Mouse (Mus musculus) kidney, postnatal 14 days (tissue): ENCODE results near the gene Pced1b.
A peak's percentile ranks its signal among the peaks of the same experiment; 100 is the strongest.
"Not testable (repeated sequence)": the region's sequence is repeated elsewhere in the genome, so short reads cannot be mapped to it uniquely, and the experiment has no call there.

Experiments
- DNase-seq: peaks from one replicate; pipeline ENCODE4 v3.0.0; 2022; ENCODE audit warnings: mixed read lengths

Pced1b gene

DNA sequence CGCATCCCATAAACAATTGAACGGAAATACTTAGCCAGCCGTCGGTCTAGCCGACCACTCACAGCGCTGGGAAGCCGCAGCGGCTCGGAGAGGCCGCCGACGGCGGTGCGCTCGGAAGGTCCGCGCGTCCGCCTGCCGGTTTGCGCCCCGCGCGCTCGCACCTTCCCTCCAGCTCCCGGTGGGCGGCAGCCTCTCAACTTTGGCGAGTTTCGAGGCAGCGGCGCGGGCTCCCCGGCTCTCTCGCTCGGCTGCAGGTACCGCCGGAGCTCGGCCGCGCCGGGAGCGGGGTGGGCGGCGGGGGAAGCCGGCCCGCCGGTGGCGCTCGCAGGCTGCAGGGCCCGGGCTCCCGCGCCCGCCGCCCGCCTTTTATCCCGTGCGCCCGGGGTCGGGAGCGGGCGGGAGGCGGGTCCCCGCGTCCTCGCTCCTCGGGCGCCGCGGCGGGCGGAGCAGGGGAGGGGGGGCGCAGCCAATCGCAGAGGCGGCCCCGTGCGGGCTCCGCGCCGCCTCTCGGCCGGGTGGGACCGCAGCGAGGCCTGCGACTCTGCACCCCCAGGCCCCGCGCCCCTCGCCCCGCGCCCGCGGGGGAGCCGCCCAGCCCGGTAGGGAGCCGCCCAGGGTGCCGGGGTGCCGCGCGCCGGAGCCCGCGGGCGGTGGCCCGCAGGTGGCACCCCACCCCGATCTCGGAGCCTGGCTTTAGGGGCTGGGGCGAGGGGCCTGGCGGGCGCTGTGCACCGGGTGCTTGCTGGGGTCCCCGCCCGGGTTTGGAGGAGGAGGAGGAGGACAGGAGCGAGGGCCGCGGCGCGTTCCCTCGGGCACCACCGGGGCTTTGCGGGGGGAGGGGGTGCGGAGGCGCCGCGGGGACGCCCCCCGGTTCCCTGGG, at the start of gene Pced1b, which contains the start of gene Amigo2:
Gene Pced1b, plus strand, starts transcription at position 197 of the 880 bp plus-strand sequence.
Gene Amigo2, minus strand, starts transcription at position 377 of the 880 bp plus-strand sequence.
- peak; percentile 86 for DNase-seq

DNA sequence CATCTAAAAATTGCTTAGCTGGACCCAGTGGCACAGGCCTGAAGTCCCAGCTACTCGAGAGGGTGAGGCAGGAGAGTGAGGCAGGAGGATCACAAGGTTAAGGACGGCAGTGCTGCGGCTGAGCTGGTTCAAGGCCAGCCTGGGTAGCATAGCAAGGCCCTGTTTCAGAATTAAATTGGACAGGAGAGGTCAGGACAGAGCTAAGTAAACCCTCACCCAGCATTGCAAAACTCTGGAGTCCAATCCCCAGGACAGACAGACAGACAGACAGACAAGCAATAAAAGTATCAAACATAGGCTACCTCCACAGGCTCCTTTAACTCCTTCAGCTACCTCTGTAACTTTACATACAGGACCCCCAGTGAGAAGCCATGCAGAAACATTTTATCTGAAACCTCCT, 42.0 kb upstream of the Pced1b start:
- DNase-seq, result no peak

DNA sequence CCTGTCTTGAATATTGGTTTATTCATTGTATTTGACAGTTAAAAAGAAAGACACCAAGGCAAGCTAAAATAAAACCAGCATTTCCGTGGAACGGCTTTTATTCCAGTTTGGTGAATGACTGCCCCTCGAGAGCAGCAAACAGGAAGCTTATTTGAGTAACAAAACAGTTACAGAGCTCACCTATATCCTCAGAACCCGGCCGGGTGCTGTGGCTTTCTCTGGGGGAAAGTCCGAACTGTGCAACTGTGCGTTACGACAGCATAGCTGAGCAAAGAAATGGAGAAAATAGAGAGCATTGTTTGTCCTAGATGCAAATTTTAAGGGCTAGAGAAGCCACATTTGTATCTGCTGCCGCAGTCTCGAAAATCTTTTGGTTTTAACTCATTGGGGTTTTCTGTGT, 41.1 kb upstream of the Pced1b start:
- no peak for DNase-seq

DNA sequence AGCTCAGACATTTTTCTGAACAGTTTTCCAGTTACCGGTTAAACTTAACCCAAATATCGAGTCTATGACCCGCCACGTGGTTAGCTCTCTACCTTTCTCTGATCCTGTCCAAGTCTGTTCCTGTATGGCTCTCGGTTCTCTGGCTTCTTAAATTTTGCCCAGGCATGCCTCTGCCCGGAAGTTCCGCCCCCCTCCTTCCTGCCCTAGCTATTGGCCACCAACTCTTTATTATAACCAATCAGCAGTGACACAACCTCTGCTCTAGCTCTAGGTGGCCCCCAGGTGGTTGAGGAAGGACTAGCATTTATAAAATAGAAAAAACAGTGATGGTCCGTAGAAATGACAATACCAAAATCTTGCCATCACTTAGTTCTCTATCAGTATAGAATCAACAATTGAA, 40.4 kb upstream of the Pced1b start:
- no peak for DNase-seq

DNA sequence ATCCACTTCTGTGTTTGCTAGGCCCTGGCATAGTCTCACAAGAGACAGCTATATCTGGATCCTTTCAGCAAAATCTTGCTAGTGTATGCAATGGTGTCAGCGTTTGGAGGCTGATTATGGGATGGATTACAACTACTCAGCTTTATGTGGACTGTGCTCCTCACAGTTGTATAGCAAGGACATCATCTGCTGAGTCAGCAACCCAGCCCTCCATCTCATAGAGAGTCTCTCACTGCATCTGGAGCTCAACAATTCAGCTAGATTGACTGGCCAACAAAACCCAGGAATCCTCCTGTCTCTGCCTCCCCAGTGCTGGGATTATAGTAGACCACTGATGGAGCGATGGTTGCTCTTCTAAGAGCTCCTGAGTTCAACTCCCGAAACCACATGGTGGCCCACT, 37.2 kb upstream of the Pced1b start:
- not testable (repeated sequence) for DNase-seq

DNA sequence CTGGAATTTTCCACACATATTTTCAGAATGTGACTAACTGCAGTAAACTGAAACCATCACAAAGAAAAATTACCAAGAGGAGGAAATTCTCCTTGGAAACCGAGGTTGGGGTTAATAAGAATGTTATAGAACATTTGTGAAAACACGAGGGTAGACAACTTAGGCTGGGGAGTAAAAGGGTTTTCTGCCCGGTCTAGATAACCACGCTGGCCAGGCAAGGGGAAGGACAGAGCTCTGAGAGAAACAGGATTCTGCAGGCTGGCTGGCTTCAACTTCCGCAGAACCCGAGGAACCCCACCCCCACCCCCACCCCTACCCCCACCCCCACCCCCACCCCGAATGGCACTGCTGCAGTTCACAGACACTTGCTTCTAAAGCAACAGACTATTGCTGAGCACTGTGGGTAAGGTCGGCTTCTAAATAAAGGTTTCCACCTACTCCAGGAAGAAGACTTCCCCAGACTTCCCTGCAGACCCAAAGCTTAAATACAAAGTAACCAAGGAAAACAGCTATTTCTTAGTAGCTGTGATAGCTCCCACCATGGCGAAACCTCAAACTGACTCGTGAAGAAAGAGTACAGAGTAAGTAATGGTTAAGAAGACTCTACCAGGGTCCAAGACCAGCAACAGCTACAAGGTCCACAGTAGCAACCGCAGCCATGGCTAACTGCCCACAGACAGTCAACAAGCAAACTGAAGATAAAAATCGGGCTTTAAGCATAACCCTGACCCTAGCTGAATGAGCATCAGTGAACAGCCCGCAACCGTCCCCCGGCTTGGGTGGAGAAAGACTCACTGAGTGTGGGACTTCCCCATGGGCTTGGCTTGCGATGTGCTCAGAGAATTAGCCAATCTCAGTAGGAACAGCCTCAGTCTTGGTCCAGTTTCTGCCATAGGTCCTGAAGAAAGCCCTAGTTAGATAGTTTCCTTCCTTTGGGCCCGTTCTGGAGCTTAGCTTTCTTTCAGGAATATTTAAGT, 34.1 kb upstream of the Pced1b start:
- no peak for DNase-seq

DNA sequence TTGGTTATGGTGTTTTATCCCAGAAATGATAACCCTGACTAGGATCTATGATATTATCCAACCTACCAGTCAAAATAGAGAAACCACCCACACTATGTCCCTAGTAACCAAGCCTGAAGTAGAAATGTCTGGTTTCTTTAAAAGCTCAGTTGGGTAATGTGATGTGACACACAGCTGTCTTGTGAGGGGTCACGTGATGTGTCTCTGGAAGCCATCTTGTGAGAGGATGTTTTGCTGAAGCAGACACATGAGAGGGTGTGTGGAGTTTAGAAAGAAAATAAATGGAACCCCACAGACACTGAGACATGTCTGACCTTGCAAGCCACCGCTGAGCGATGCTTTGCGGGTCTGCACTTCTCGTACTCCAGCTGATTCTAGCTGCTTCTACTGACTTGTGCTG, 30.1 kb upstream of the Pced1b start:
- no peak for DNase-seq

DNA sequence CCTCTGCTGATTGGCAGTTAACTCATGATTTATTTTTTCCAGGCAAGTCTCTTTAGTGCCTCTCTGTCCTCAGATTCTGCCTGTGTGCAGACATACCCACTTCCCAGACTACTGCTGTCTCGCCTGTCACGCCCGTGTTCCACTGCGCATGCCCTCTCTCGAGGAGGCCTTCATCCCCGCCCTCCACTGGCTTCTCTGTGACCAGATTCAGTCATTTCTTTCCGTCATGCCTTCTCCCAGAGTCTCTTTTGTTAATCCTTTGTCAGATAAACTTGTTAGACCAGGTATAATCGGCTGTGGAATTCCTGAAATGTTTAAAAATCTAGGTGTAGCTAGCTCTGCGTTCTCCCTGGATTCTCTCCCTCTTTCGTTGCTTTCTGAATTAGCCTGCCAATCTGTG, 23.5 kb upstream of the Pced1b start:
- no peak for DNase-seq

DNA sequence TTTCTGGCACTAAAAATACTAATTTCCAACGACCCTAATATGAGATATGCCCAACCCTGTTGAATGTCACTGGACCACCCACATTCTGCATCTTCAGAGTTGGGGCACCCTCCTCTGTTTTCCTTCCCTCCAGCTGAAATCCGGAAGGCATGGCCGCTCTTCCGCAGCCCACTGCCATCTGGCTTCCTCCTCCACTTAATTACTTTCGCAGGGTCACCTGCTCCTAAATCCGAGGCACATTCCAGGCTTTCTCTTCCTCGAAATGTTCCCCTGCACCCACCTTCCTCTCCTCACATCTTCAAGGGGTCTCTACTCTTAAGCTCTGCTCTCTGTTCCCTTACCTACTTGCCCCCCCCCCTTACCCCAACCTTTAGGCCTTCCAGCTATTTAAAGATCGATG, 22.9 kb upstream of the Pced1b start:
- DNase-seq, result no peak

DNA sequence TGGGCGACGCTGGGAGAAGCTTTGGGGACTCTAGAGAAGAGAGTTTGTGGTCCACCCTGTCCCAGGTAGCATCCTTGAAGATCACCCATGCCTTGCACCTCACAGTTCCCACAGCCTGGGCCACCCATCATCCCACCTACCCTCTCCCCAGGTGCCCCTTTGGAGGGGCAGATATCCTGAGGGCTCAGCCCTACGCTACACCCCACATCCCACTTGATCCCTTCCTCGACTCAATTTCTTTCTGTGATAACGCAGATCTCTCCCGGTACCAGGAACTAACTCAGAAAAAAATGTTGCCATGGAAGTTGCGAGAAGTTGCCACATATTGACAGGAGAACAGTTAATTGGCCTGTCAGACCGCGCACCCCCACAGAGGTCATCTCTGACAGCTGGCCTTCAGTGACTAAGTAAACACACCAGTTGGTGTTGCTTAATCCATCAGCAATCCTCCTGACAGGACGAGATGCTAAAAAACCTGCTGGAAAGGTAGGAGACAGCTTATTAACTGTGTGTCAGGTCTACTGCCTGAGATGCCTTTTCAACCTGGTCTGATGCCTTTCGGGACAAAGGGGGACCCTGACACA, 17.3 kb upstream of the Pced1b start:
- no peak for DNase-seq

DNA sequence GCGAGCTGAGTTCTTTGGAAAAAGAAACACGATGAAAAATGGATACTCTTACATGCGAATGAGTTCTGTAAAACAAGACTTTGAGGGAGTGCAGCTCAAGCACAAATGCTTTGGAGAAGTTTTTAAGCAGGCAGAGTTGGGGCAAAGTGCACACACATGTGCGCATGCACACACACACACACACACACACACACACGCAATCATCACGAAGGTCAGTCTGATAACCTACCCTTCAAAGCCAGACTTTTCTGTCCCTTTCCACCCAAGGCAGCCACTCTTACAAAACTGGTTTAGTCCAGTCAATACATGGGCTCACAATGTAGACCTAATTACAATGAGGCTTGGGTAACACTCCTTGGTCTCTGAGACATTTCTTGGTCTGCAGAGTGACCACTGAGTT, 12.8 kb upstream of the Pced1b start:
- no peak for DNase-seq

DNA sequence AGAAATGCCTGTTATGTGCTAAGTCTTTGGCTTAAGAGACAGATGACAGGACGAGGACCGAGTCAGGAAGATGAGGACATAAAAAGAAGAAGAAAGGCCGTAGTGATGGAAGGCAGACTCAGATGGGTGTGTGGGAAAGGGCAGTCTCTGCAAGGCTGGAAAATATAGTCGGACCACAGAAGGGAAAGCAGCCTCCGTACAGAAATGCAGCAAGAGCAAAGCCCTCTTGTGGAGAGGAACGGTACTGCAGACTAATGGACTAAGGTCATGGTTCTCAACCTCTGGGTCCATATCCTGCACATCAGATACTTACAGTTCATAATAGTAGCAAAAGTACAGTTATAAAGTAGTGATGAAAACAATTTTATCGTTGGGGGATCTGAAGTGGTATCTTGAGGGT, 11.7 kb upstream of the Pced1b start:
- DNase-seq, result peak; percentile 72

DNA sequence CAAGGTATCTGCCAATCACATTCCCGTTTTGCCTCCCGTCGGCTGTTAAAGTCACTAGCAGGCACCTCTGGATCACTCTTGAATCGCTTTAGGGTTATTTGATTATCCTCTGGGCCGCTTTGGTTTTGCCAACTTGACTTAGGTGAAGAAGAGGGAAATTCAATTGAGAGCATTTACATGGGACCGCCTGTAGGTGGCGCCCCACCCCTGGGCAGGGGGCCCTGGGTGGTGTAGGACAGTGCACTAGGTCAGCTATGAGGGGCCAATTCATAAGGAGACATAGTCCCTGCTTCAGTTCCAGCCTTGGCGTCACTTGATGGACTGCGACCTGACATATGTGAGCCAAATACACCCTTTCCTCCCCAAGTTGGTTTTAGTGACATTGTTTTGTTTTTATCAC, 10.0 kb upstream of the Pced1b start:
- no peak for DNase-seq

DNA sequence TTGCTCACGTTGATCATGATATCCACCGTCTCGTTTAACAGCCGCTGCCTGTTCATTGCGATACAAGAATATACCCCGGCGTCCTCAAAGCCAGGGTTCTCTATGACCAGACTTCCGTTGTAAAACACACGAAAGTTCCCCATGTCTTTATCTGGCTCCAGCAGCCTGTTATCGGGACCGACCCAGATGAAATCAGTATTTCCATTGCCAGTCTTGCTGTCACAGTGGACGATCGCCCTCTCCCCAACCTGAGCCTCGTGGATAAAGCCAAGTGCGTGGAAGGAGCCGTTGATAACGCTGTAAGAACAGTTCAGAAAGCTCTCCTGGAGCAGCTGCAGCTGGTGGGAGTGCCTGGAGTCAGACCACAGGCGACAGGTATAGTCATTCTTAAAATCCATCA, 1.5 kb upstream of the Pced1b start:
- no peak for DNase-seq

DNA sequence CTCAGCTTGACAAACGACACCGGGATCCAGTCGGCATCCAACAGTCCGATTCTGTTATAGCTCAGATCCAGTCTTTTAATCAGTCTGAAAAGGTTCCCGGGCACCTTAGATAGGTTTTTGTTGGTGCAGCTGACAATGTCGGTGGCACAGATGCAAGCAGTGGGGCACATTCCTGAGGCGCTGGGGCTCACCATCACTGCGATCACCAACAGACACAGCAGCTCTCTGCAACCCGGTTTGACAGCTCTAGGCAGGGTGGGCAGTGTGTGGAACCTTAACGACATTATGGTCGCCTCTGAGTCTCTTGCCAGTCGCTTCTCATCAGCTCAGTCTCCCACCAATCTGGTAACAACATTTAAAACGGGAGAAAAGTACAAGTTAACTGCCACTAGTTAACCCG, 651 bp upstream of the Pced1b start:
- no peak for DNase-seq

DNA sequence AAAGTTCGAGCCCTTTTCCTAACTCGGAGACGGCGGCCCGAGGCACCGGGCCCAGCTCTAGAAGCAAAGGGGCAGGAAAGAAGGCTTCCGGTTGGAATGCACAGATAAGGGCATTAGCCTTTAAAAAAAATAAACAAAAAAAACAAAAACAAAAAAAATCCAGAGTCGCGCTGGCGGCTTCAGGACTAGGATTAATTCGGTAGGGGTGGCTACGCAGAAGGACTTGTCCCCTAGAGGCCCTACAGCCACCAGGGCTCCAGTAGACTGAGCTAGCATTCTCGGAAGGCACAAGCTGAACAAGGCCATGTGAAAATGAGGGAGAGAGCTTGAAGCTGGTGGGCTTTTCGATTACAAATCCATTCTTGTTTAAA, 869 bp downstream of the Pced1b start:
- peak; percentile 53 for DNase-seq

DNA sequence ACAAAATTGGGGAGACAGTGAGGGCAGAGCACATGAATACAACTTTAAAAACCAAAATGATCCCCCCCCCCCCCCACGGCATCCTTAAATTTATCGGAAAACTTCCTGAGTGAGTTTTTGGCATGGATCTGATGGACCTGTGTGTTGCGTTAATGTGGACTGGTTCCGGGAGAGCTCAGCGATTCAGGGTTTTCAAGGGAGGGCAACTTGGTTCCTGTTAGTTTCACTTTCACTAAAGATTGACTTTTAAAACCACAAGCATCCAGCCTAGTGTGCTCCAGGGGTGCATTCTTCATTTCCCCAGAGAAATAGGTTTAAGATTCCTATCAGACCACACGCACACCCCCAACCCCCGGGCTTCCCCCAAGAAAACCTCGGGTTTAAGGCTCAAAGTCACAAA, 1.4 kb downstream of the Pced1b start:
- DNase-seq, result peak; percentile 40

DNA sequence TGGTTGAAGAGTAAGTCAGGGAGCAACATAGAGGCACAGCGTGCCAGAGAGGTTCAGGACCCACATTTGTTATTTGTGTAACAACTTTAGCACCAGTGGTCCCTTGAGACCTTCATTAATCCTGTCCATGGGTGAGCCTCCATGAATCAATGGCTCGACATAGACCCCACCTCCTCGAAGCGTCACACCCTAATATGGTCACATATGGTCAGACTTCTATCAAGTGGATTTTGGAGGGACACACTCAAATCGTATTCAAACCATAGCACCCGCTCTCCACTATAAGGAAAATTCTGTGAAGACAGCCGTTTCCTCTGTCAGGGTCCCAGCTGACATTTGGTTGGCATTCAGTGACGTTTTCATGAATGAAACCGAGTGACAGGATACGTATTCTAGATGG, 2.4 kb downstream of the Pced1b start:
- DNase-seq, result no peak

DNA sequence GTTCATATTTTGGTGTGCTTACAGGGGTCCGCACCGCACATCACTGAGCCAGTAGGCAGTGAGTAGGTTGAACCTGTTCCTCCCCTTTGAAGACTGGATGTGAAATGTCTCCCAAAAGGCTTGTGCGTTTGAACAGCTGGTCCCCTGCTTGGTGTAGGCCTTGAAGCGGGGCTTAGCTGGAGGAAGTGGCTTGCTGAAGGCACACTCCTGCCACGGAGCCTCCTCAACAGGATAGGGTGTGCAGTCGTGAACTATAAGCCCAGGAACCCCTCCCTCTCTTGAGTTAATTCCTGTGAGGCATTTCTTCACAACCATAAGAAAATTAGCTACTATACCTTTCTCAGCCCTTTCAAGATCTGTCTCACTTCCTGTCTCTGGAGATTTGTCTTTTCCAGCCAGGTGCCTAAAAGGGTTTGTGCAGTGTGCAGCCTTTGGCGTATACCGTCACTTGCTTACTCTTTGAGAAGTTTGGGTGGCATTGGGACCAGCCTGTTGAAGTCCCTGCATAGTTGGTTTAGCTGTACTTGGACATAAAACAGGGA, 5.7 kb downstream of the Pced1b start:
- no peak for DNase-seq

DNA sequence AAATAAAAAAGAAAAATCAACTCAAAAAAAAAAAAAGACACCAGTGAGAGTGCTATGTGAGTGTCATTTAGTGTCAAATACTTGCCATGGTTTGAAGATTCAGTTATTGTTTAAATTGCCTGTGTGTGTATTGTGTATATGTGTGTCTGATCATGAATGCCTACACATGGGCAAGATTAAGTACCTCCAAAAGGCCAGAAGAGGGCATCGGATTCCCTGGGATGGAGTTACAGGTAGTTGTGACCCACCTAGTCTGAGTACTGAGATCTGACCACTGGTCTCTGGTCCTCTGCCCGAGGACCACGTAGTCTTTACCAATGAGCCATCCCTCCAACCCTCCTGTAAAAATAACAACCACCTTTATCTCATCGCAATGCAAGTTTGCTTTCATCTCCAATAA, 7.5 kb downstream of the Pced1b start:
- no peak for DNase-seq

DNA sequence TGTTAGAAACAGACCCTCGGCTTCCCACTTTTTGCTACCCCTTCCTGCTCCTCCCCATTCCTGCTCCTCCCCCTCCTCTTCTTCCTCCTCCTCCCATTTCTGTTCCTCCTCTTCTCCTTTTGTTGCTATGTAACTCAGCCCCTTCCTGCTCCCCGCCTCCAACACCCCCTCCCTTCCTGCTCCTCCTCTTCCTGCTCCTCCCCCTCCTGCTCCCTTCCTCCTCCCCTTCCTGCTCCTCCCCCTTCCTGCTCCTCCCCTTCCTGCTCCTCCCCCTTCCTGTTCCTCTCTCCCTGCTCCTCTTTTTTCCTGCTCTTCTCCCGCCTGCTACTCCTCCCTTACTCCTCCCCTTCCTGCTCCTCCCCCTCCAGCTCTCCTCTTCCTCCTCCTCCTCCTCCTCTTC, 8.9 kb downstream of the Pced1b start:
- no peak for DNase-seq

DNA sequence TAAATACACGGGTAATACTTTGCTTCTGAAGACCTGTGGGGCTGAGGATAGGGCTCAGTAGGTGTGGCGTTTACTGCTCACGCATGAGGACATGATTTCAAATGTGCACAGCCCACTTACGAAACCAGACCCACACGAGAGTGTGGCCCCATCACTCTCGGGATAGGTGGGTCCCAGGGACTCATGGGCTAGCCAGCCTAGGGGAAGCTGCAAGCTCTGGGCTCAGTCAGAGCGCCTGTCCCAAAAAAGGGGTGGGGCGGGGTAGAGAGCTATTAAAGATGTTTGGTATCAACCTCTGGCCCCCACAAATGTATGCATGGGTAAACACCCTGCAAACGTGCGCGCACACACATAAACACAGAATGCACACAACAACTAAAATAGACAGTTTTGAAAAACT, 9.5 kb downstream of the Pced1b start:
- DNase-seq, result no peak

DNA sequence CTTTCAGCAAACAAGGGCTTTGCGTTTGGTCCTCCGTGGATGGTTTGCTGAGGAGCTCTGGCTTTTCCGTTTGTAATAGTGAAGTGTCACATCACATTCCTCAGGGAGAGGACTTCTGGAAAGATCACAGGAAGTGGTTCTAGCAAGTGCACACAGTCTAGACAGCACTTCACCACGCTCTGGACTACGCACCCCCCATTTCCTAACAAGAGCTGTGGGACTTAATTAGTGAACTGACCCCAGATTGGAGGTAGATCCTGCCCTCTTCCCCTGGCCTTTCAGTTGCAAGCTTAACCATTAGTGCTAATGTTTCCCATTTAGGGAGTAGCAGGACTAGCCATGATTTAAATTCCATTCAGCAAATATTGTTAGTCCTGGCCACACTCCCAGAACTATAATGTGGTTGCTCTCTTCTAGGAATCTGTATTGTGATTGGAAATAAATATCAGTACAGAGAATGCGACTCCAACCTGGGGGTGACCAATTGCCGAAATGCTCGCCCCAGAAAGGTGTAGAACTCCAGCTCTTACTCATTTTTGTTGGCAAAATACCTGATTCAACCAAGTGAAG, 10.4 kb downstream of the Pced1b start:
- DNase-seq, result peak; percentile 43
